Mouse (Mus musculus) limb, embryonic 10.5 days (tissue): ENCODE results near the gene Upk3a. TPM values are rescaled to one million over a fixed set of nuclear protein-coding genes. Genes with fewer than 3 reads are reported as not detected.
A peak's percentile ranks its signal among the peaks of the same experiment; 100 is the strongest.

Experiments
- DNase-seq: peaks from one replicate; pipeline ENCODE4 v3.0.0-alpha.2; 2017; ENCODE audit warnings: low spot score
- H3K27ac ChIP-seq: fragments of 300-500 bp; sonication (generic); 2 replicates; pipeline ENCODE4 v1.5.1; 2016; ENCODE audit warnings: mild to moderate bottlenecking
- H3K27me3 ChIP-seq: fragments of 300-500 bp; sonication (generic); 2 replicates; pipeline ENCODE4 v1.6.1; 2016; ENCODE audit warnings: low read depth, mild to moderate bottlenecking; ENCODE audit not compliant: poor library complexity, severe bottlenecking
- H3K36me3 ChIP-seq: fragments of 300-500 bp; sonication (generic); 2 replicates; pipeline ENCODE4 v1.6.1; 2016; ENCODE audit warnings: mild to moderate bottlenecking, moderate library complexity
- H3K4me1 ChIP-seq: fragments of 300-500 bp; sonication (generic); 2 replicates; pipeline ENCODE4 v1.6.1; 2016
- H3K4me3 ChIP-seq: fragments of 300-500 bp; sonication (generic); 2 replicates; pipeline ENCODE4 v1.5.1; 2016; ENCODE audit warnings: mild to moderate bottlenecking, moderate library complexity
- H3K9me3 ChIP-seq: fragments of 300-500 bp; sonication (generic); replicated peaks from 2 replicates; pipeline ENCODE4 v1.6.1; 2016; ENCODE audit warnings: mild to moderate bottlenecking
- WGBS: fragments of 180-500 bp; shearing (Covaris S2); methylation state at CpG from one replicate; pipeline ENCODE4 v1.1.7; 2016; 5-methylcytosine and 5-hydroxymethylcytosine counted together
- polyA plus RNA-seq: library from polyadenylated mRNA; unstranded; fragments of >200 nt; fragmentation: Nextera tagmentation; extraction: Ambion mirVana; gene quantifications from 2 replicates; pipeline ENCODE4 v1.2.1, GENCODE M21; 2016

The Upk3a gene
- polyA plus RNA-seq, 1 experiment from 2014 or later = not detected

DNA sequence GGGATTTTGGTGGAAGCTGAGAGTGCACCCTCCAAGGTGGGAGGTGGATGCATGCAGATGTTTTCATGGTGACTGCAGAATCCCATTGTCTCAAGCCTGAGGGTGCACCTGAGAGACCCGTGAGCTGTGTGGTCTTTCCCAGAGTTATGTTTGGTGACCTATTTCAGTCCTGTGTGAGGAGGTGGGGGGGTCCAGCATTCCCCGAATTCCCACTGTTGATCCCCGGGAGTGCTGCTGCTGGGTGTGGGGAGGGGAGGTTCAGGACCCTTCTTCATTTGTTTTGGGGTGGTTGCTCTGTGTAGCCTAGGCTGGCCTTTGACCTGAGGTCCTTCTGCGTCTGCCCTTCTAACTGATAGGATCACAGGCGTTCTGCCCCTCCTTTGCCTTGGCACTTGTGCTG is 26.8 kb downstream of the Upk3a start:
- Histone ChIP-seq H3K27me3 (no peaks in the 10 kb centered on the region), H3K4me3 (no peak overlapping the region), H3K27ac (peak overlapping the region; percentile 77), H3K4me1 (peaks cover 45% of the 10 kb centered on the region), H3K36me3 (peaks cover 39% of the 10 kb centered on the region), H3K9me3 (no peaks in the 10 kb centered on the region)
- whole genome bisulfite sequencing = 91% methylated on average over 5 of the region's 5 CpGs
- no peak for DNase-seq

DNA sequence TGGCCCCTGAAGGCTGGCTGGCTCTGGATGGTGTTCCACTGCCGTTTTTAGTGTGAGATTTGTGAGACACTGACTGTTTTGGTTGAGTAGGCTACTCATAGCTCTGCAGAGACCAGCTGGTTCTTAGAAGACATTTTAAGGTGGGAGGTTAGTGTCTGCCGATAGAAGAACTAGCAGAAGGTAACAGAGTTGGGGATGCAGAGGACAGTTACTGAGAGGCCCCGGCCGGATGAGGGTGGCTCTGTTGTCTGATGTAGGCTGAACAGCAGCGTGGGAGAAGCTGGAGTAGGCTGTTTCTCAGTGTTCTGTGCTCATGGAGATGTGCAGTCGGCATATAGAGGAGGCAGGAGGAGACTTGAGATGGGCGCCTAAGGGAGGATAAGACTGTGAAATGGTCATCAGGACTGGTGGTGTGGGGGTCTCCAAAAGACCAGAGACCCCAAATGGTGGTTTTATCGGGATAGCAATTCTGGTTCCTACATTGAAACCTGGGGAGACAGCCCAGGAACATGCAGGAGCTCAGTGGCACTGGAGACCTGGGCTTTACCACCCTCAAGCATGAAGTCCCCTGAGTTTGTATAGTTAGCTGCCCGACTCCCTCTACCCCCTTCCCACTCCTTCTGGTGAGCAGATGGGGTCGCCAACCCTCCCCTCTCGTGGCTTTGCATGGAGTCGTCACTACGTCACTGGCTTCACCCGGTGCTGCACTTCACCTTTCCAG is 29.4 kb downstream of the Upk3a start:
- H3K4me1 ChIP-seq = peaks cover 33% of the 10 kb centered on the region
- peaks cover 66% of the 10 kb centered on the region for H3K36me3 ChIP-seq

DNA sequence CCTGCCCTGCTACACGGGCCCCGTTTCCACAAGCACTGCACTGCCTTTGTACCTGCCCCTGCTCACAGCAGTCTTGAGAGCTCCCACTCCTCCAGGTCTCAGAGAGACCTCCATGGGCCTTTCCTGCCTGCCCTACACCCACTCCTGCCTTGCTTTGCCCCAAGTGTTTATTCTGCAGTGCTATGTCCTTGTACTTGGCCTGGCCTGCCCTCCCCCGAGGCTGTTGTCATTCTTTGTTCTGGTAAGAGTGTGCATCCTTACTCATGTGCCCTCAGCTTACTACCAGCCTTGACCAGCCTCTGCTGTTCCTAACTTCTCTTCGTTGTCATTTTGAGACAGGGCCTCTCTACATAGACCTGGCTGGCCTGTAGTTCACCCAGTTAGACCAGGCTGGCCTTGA is 30.9 kb downstream of the Upk3a start:
- no peaks in the 10 kb centered on the region for H3K27me3 ChIP-seq
- H3K4me1 ChIP-seq = peaks cover 19% of the 10 kb centered on the region
- 86% methylated on average over 4 of the region's 4 CpGs for WGBS
- no peaks in the 10 kb centered on the region for H3K9me3 ChIP-seq
- no peak overlapping the region for H3K27ac ChIP-seq
- H3K4me3 ChIP-seq = no peak overlapping the region
- DNase-seq = no peak
- peaks cover 80% of the 10 kb centered on the region for H3K36me3 ChIP-seq

More for the DNA sequence above, 29.4 kb downstream of the Upk3a start:
- 90% methylated on average over 14 of the region's 14 CpGs for WGBS
- Histone ChIP-seq H3K4me3 (no peak overlapping the region), H3K27me3 (no peaks in the 10 kb centered on the region), H3K9me3 (no peaks in the 10 kb centered on the region), H3K27ac (no peak overlapping the region)
- DNase-seq = no peak

DNA sequence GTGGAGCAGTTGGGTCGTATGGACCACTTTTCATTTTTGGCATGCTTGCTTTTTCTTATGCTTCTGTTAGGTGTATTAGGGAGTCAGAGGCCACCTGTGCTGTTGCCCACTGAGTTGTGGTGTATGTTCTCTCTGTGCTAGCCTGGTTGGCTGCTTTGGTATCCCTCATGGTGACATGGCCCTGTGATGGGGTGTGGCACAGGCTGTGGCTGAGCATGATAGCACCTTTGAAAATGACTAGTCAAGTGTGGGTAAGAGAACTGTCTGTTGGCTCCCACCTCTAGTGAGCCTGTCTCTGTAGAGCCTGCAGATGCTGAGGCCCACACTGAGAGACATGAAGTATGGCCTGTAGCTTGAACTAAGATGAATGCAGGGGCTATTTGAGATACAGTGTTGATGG is 32.8 kb downstream of the Upk3a start:
- Histone ChIP-seq H3K27me3 (no peaks in the 10 kb centered on the region), H3K36me3 (peaks cover 94% of the 10 kb centered on the region), H3K27ac (no peak overlapping the region), H3K4me3 (no peak overlapping the region), H3K4me1 (0 out of 2 replicates have a peak, but pooled peaks cover under 1% of the 10 kb centered on the region), H3K9me3 (no peaks in the 10 kb centered on the region)
- DNase-seq = no peak
- 77% methylated on average over 1 of the region's 1 CpGs for WGBS

DNA sequence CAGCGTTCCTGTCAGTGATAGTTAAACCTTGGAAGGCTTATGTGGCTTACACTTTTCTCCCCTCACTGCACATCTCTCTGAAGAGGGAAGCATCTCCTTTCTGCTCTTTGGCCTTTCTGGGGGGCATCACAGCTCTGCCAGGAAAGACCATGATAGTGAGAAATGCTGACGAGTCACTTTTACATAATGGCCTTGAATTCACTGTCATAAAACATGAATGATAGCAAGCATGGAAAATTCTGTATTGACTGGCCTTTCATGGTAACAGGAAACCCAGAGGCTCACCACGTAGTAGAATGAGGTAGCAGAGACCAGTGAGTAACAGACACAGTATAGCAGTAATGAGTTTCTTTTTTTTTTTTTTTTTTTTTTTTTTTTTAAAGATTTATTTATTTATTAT is 37.2 kb downstream of the Upk3a start:
- Histone ChIP-seq H3K27me3 (no peaks in the 10 kb centered on the region), H3K9me3 (no peaks in the 10 kb centered on the region), H3K27ac (no peak overlapping the region), H3K4me1 (no peaks in the 10 kb centered on the region), H3K4me3 (no peak overlapping the region), H3K36me3 (peaks cover 75% of the 10 kb centered on the region)
- DNase-seq = no peak
- WGBS = 98% methylated on average over 3 of the region's 3 CpGs

DNA sequence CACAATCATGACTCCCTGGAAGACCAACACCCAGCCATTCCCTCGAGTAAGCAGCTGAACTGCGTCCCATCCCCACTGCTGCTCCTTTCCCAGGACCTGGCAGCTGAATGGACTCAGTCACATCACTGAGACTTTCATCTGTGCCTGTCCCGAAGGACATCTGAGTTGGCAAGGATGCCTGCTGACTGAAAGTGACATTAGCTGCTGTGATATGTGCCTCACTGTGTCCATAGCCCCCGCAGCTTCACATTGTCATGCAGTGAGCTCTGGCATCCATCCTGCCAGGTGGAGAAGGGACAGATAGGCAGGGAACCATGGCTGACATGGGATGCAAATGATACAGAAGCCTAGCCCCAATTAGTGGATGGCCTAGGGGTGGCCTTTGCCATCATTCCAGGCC is 38.2 kb downstream of the Upk3a start:
- WGBS = 88% methylated on average over 4 of the region's 4 CpGs
- H3K4me3 ChIP-seq = no peak overlapping the region
- H3K27me3 ChIP-seq = no peaks in the 10 kb centered on the region
- peaks cover 71% of the 10 kb centered on the region for H3K36me3 ChIP-seq
- H3K27ac ChIP-seq = no peak overlapping the region
- no peaks in the 10 kb centered on the region for H3K4me1 ChIP-seq
- H3K9me3 ChIP-seq = no peaks in the 10 kb centered on the region
- no peak for DNase-seq

DNA sequence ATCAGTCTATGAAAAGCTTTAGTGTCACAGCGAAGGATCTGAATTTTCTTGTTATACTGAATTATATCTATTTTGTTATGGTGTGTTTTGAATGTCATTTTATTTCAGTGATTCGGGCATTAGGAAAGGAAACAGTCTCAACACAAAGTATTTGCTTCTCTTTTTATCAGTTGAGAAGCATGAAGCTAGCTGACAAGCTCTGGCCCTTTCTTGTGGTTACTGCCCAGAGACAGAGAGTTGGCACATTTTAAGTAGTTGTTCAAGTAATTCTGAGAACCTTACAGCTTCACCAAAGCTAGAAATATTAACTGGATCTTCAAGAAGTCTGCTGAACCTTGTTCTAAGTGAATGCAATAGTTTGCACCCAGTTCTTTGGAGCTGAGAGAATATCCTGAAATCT is 46.5 kb downstream of the Upk3a start:
- 84% methylated on average over 2 of the region's 2 CpGs for WGBS
- Histone ChIP-seq H3K27ac (no peak overlapping the region), H3K4me3 (no peak overlapping the region), H3K27me3 (no peaks in the 10 kb centered on the region), H3K9me3 (no peaks in the 10 kb centered on the region), H3K4me1 (no peaks in the 10 kb centered on the region), H3K36me3 (peaks cover 30% of the 10 kb centered on the region)
- DNase-seq = no peak

DNA sequence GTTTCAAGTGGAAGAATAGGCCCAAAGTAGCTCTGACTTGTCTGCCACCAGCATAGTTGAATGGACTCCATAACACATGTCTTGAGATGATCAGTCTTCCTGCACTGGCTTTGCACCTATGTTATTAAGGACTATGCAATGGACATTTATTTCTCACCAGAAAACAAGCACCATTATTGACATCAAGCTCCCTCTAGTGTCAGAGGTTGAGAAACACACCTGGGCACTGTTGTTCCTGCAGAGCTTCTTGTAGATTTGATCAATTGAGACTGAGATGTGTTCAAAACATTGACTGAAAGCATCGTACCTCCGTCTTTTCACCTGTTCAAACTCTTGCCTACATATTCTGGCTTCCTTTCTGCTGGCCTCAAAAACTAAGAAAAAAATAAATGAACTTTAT is 53.6 kb downstream of the Upk3a start:
- no peaks in the 10 kb centered on the region for H3K36me3 ChIP-seq
- H3K27me3 ChIP-seq = no peaks in the 10 kb centered on the region
- peak; percentile 40 for DNase-seq
- 44% methylated on average over 2 of the region's 2 CpGs for WGBS
- H3K9me3 ChIP-seq = no peaks in the 10 kb centered on the region
- H3K4me1 ChIP-seq = no peaks in the 10 kb centered on the region
- no peak overlapping the region for H3K4me3 ChIP-seq
- H3K27ac ChIP-seq = no peak overlapping the region

Other genes with a start within 250 kb of the Upk3a start
- 1.1 and 1.2 TPM in 2 replicates for gene Phf21b, start 161.1 kb upstream of the Upk3a start, polyA plus RNA-seq
- gene Gm29666, start 97.1 kb upstream of the Upk3a start, polyA plus RNA-seq = 1.2 and 1.3 TPM in 2 replicates
- gene Nup50, start 93.7 kb upstream of the Upk3a start, polyA plus RNA-seq = 67.9 and 69.1 TPM in 2 replicates
- 9.7 and 10.1 TPM in 2 replicates for gene 5031439G07Rik, start 28.6 kb upstream of the Upk3a start, polyA plus RNA-seq
- 30.0 and 30.4 TPM in 2 replicates for gene Fam118a, start 11.8 kb downstream of the Upk3a start, polyA plus RNA-seq
- 0.19 and 0.38 TPM in 2 replicates for gene Smc1b, start 114.8 kb downstream of the Upk3a start, polyA plus RNA-seq
- 0.34 and 0.49 TPM in 2 replicates for gene Ribc2, start 114.9 kb downstream of the Upk3a start, polyA plus RNA-seq
- gene Fbln1, start 188.8 kb downstream of the Upk3a start, polyA plus RNA-seq = 258 and 261 TPM in 2 replicates